Mouse (Mus musculus) ovary, postnatal 36 days (tissue): ENCODE results near the gene Rbpjl.
A peak's percentile ranks its signal among the peaks of the same experiment; 100 is the strongest.

Experiments
- DNase-seq: peaks from one replicate; pipeline ENCODE4 v3.0.0; 2022; ENCODE audit warnings: low spot score, mixed read lengths

Gene Rbpjl

GRCm38 (mm10) chr2:164429881-164430615 is 27.1 kb downstream of the Rbpjl start:
- DNase-seq: no peak

- DNase-seq: no peak
These were observed 27.8 kb downstream of the Rbpjl start for GRCm38 (mm10) chr2:164430697-164431096.

- no peak for DNase-seq
These were observed 28.9 kb downstream of the Rbpjl start for GRCm38 (mm10) chr2:164431676-164432465.

DNA sequence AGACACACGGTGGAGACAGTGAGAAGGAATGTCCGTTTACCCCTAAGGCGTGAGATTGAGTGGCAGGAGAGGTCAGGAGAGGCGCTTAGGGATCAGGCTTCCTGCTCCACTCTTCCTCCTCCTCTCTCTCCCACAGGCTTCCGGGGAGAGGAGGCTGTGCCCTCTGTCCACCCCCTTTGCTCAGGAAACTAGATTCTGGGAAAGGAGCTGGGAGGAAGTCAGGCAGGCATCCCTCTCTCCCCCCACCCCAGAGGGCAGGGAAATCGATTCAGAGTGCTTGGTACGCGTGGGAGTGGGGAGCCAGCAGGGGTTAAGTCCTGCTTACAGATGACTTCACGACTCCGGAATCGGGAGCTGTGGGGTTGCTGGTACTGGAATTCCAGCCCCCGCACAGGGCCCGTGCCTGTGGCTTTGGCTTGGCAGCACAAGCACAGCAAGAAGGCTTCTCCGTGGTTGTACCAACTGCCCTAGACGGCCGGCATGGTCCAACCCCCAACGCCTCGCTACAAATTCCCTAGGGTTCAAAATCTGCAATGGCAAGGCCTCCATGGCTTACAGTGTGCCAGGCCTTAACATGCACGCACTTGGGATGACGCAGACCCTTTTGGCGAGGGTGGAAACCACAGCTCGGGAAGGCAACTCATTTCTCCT is 29.7 kb downstream of the Rbpjl start:
- peak; percentile 52 for DNase-seq

DNA sequence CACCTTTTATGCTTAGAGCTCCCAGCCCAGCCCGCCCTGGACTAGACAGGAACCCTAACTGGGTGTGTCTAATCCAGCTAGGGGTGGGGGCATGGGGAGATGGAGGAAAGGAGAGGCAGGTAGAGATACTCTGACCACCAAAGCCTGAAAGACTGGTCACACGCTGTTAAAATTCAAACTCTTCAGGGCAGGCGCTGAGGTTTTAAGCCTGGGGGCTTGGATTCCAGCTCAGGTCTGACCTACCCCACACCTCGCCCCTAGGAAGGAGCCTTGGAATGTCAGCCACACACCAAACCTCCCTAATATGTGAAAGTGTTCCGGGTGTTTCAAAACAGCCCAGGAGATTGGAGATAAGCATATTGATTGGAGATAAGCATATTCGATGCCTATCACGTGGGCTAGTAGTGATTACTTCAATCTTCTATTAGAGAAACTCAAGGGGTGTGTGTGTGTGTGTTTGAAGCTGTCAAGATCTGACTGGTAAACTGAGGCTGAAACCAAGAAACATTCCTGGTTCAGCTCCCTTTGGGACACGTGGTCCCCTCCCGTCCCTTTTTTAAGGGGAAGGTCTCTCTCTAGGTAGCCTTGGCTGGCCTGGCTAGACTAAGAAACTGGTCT is 30.4 kb downstream of the Rbpjl start:
- no peak for DNase-seq

- no peak for DNase-seq
These were observed 31.7 kb downstream of the Rbpjl start for GRCm38 (mm10) chr2:164434681-164435080.

- DNase-seq: no peak
These were observed 32.5 kb downstream of the Rbpjl start for GRCm38 (mm10) chr2:164435216-164436090.

- DNase-seq: no peak
These were observed 33.4 kb downstream of the Rbpjl start for GRCm38 (mm10) chr2:164436215-164436913.

DNA sequence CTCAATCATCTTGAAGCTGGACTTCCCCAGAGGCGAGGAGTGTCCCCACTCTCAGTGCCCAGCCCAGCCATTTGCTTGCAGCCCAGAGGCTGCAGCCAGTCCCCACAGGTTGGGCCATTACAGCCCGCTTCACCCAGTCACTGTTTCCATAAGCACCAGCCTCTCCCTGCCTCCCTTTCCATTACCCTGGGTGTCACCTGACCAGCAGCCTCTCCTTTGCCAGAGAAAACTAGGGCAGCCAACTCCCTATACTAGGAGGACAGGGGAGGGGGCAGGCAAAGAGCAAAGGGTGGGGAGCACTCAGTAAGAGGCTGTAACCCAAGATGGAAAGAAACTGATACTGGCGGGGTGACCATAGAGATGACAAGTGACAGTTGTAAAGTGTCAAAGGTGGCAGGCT is 34.0 kb downstream of the Rbpjl start:
- DNase-seq: no peak

GRCm38 (mm10) chr2:164437710-164438109 is 34.8 kb downstream of the Rbpjl start:
- DNase-seq: no peak

DNA sequence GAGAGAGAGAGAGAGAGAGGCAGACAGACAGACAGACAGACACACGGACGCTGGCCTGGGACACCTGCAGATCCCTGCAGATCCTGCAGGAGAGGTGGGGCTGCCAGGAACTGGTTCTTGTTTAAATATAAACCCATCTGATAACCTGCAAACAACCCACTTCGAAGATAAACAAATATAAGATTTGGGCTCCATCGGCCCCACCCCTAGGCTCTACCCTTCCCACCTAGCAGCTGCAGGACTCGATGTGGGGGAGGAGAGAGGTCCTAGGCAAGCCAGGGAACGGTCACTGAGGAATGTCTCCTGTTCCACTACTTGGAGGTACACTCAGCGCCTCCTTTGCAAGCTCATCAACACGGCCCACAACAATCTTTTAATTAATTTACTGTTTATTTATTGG is 35.3 kb downstream of the Rbpjl start:
- no peak for DNase-seq

GRCm38 (mm10) chr2:164439001-164439421 is 36.1 kb downstream of the Rbpjl start:
- DNase-seq: no peak

DNA sequence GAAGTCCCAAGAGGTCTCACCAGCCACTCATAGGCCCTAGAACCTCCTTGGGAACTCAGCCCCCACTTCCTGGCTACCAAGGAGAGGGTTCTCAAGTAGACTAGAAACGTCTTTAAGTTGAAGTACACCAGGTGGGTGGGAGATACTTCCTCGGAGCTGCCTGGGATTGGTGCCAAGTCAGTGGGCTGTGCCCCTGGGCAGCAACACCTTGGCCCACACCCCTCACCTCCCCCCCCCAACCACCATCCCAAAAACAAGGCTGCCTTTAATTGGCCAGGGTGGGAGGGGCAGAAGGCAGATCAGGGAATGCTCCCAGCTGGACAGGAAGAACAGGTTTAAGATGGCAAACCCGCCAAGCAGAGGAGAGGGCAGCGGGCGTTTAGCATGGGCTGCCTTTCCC is 37.4 kb downstream of the Rbpjl start:
- no peak for DNase-seq

DNA sequence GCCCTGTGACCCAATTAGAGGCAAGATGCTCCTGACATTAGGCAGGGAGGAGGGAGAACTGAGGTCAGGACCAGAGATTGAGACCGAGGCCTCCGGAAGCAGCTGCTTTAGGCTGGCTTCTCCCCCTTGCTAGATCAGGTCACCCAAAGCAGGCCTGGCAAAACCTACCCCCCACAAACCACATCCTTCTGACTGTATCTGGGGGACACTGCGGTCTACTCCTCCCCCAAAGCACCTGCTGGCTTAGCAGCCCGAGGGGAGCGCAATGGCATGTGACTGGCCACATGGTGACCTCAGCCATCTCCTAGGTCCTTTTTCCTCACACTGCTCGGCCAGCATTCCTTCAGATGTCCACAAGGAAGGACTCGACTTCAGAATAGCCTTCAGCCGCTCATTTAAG is 38.2 kb downstream of the Rbpjl start:
- DNase-seq: no peak

GRCm38 (mm10) chr2:164441731-164442130 is 38.8 kb downstream of the Rbpjl start:
- no peak for DNase-seq

DNA sequence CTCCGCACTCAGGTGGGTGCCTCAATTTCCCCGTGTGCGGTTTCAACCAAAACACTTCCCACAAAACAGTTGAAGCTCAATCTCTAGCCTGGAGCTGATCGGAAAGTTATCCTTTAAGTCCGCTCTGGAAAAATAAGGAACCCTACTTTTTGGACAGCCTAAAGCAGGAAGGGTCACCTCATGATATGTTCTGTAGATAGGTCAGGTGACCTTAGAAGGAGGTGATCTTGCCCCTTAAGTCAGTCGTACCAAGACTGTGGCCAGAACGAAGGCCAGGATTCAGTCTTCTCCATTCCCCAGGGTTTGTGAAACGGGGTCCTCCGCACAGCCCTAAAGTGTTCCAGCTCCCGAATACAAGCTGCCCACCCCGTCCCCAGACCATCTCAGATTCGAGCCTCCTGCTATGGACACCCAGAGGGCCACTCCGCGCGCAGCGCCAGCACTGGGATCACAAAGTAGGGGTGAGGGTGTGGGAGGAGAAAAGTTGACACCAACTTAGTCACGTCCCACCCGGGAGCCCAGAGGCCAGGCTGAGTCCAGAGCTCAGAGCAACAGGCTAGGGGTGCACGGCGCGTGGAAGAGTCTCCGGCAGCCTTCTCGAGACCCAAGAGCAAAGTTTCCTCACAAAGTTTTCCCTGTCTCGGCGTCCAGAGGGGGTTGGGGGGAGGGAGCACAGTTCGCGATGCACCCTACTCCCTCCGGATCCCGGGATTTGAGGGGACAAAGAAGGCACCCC is 39.5 kb downstream of the Rbpjl start:
- DNase-seq: peak; percentile 58

GRCm38 (mm10) chr2:164443051-164443437 is 40.1 kb downstream of the Rbpjl start:
- DNase-seq: peak; percentile 94

DNA sequence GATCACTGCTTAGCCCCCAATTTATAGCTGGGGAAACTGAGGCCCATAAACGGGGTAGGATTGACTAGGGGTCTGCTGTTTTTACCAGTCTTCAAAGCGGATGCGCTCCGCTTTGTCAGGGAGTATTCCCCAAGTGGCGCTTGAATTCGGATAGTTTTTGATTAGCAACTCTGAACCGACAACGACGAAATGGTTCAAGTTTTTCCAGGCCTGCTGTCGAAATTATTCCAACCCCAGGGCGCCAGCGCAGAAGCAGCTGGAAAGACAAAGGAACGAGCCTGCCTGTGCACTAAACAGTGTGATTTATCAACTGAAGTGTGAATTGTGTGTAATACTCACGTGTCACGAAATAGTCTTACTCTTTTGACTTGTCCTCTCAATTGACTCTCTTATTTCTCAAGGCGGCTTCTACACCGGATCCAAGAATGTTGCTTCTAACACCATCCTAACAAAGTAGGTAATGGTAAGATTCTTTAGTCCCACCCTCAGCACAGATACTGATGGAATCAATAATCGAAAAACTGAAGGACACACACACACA is 40.6 kb downstream of the Rbpjl start, which contains the start of gene Sdc4:
Gene Sdc4 (minus strand): TSS at position 428 of the 541 bp plus-strand sequence.
- no peak for DNase-seq

GRCm38 (mm10) chr2:164444701-164445100 is 41.8 kb downstream of the Rbpjl start:
- no peak for DNase-seq
